Mouse (Mus musculus) CH12.LX (cell line): ENCODE data around the gene 4930590J08Rik. TPM values are rescaled to one million over a fixed set of nuclear protein-coding genes. Genes with fewer than 3 reads are reported as not detected.

ENCODE experiments used
- DNase-seq: peaks from one replicate; pipeline ENCODE4 v3.0.0-alpha.2; 2013; ENCODE audit errors: extremely low read depth
- H3K27ac ChIP-seq: 2 replicates; pipeline ENCODE4 v1.5.1; 2012; ENCODE audit warnings: low read depth, mild to moderate bottlenecking, control low read depth, moderate library complexity; ENCODE audit not compliant: insufficient read depth
- H3K27me3 ChIP-seq: replicated peaks from 2 replicates; pipeline ENCODE3; 2012; ENCODE audit warnings: inconsistent platforms
- H3K36me3 ChIP-seq, 2 experiments: replicated peaks in 1 of 2; 2 replicates each; pipeline versions ENCODE3 to v1.6.1; 2012; ENCODE audit warnings: inconsistent platforms in 1 of 2, low read length in 1 of 2, mild to moderate bottlenecking in 1 of 2, mixed read lengths in 1 of 2, moderate library complexity in 1 of 2; ENCODE audit not compliant: control insufficient read depth in 1 of 2, insufficient read depth in 1 of 2
- H3K4me1 ChIP-seq, 2 experiments: 2 replicates each; pipeline ENCODE4 v1.6.1; 2012; ENCODE audit warnings: inconsistent platforms in 1 of 2, moderate library complexity in 1 of 2; ENCODE audit not compliant: insufficient read depth in 2 of 2, control insufficient read depth in 1 of 2
- H3K4me2 ChIP-seq: 2 replicates; pipeline ENCODE4 v1.6.1; 2012; ENCODE audit warnings: low read depth, mild to moderate bottlenecking, control low read depth; ENCODE audit not compliant: poor library complexity, insufficient read depth, severe bottlenecking
- H3K4me3 ChIP-seq, 3 experiments: fragments of 150-350 bp in 1 of 3; sonication (generic) in 1 of 3; replicated peaks in 1 of 3; 2 replicates each; pipeline versions ENCODE3 to v1.5.1; 2011 to 2012; ENCODE audit warnings: low read depth in 2 of 3, low read length in 2 of 3, mild to moderate bottlenecking in 2 of 3, moderate library complexity in 2 of 3, control low read depth in 1 of 3, improper control_type of control experiment in 1 of 3, inconsistent platforms in 1 of 3, mixed read lengths in 1 of 3; ENCODE audit not compliant: poor library complexity in 1 of 3
- H3K79me2 ChIP-seq: replicated peaks from 2 replicates; pipeline ENCODE4 v1.6.1; 2012; ENCODE audit warnings: mild to moderate bottlenecking, moderate library complexity; ENCODE audit not compliant: control insufficient read depth, poor library complexity, insufficient read depth, severe bottlenecking; ENCODE audit errors: extremely low read depth
- H3K9ac ChIP-seq: 2 replicates; pipeline ENCODE4 v1.6.1; 2012; ENCODE audit warnings: low read depth, mild to moderate bottlenecking, control low read depth, moderate library complexity; ENCODE audit not compliant: insufficient read depth
- H3K9me3 ChIP-seq: replicated peaks from 2 replicates; pipeline ENCODE3; 2012; ENCODE audit warnings: low read length, inconsistent platforms, mixed read lengths
- BHLHE40 ChIP-seq: IDR thresholded peaks from 2 replicates; pipeline ENCODE4 v1.6.1; 2011; ENCODE audit warnings: mild to moderate bottlenecking, low read depth, low read length, improper control_type of control experiment
- CHD1 ChIP-seq: IDR thresholded peaks from 2 replicates; pipeline ENCODE4 v1.6.1; 2012; ENCODE audit warnings: low read depth, low read length, improper control_type of control experiment, inconsistent platforms
- CHD2 ChIP-seq: IDR thresholded peaks from 2 replicates; pipeline ENCODE4 v1.6.1; 2011; ENCODE audit warnings: low read length, improper control_type of control experiment
- CTCF ChIP-seq, 2 experiments: IDR thresholded peaks in 1 of 2; conservative IDR thresholded peaks in 1 of 2; 2 replicates each; pipeline ENCODE4 v1.5.1; 2011 to 2012; ENCODE audit warnings: low read depth in 2 of 2, low read length in 2 of 2, improper control_type of control experiment in 1 of 2, inconsistent platforms in 1 of 2, mild to moderate bottlenecking in 1 of 2, moderate library complexity in 1 of 2
- E2F4 ChIP-seq: IDR thresholded peaks from 2 replicates; pipeline ENCODE4 v1.6.1; 2011; ENCODE audit warnings: low read depth, low read length, improper control_type of control experiment; ENCODE audit not compliant: insufficient replicate concordance
- ELF1 ChIP-seq: IDR thresholded peaks from 2 replicates; pipeline ENCODE4 v1.6.1; 2014; ENCODE audit warnings: low read depth, mild to moderate bottlenecking, inconsistent platforms, low read length, improper control_type of control experiment
- EP300 ChIP-seq: IDR thresholded peaks from 2 replicates; pipeline ENCODE4 v1.6.1; 2011; ENCODE audit warnings: low read length, improper control_type of control experiment
- ETS1 ChIP-seq: conservative IDR thresholded peaks from 2 replicates; pipeline ENCODE4 v1.6.1; 2012; ENCODE audit warnings: low read depth, mild to moderate bottlenecking, inconsistent platforms, low read length, improper control_type of control experiment, moderate library complexity
- GABPA ChIP-seq: IDR thresholded peaks from 2 replicates; pipeline ENCODE4 v1.6.1; 2012; ENCODE audit warnings: low read depth, low read length, improper control_type of control experiment, inconsistent platforms; ENCODE audit not compliant: insufficient replicate concordance
- HCFC1 ChIP-seq: IDR thresholded peaks from 2 replicates; pipeline ENCODE4 v1.6.1; 2012; ENCODE audit warnings: low read depth, mild to moderate bottlenecking, inconsistent platforms, low read length, improper control_type of control experiment
- IRF4 ChIP-seq: IDR thresholded peaks from 2 replicates; pipeline ENCODE4 v1.6.1; 2014; ENCODE audit warnings: low read depth, mild to moderate bottlenecking, inconsistent platforms, low read length, improper control_type of control experiment
- JUN ChIP-seq: IDR thresholded peaks from 2 replicates; pipeline ENCODE4 v1.6.1; 2011; ENCODE audit warnings: low read depth, mild to moderate bottlenecking, low read length, improper control_type of control experiment, moderate library complexity; ENCODE audit not compliant: insufficient read depth
- JUND ChIP-seq: conservative IDR thresholded peaks from 2 replicates; pipeline ENCODE4 v1.6.1; 2011; ENCODE audit warnings: low read depth, low read length, improper control_type of control experiment
- KAT2A ChIP-seq: IDR thresholded peaks from 2 replicates; pipeline ENCODE4 v1.6.1; 2012; ENCODE audit warnings: low read length, improper control_type of control experiment, inconsistent platforms; ENCODE audit not compliant: insufficient replicate concordance
- MAFK ChIP-seq: IDR thresholded peaks from 2 replicates; pipeline ENCODE4 v1.6.1; 2011; ENCODE audit warnings: low read length, improper control_type of control experiment; ENCODE audit not compliant: insufficient replicate concordance
- MAX ChIP-seq: IDR thresholded peaks from 2 replicates; pipeline ENCODE4 v1.6.1; 2011; ENCODE audit warnings: low read length, improper control_type of control experiment
- MAZ ChIP-seq: IDR thresholded peaks from 2 replicates; pipeline ENCODE4 v1.6.1; 2012; ENCODE audit warnings: low read depth, mild to moderate bottlenecking, inconsistent platforms, low read length, improper control_type of control experiment, moderate library complexity
- MEF2A ChIP-seq: IDR thresholded peaks from 2 replicates; pipeline ENCODE4 v1.6.1; 2014; ENCODE audit warnings: low read depth, mild to moderate bottlenecking, inconsistent platforms, low read length, improper control_type of control experiment, borderline replicate concordance
- MXI1 ChIP-seq: IDR thresholded peaks from 2 replicates; pipeline ENCODE4 v1.6.1; 2011; ENCODE audit warnings: mild to moderate bottlenecking, low read depth, low read length, improper control_type of control experiment
- MYC ChIP-seq: IDR thresholded peaks from 2 replicates; pipeline ENCODE4 v1.6.1; 2011; ENCODE audit warnings: low read depth, mild to moderate bottlenecking, improper control_type of control experiment, low read length
- NELFE ChIP-seq: IDR thresholded peaks from 2 replicates; pipeline ENCODE4 v1.6.1; 2011; ENCODE audit warnings: low read depth, low read length, improper control_type of control experiment
- NRF1 ChIP-seq: IDR thresholded peaks from 2 replicates; pipeline ENCODE4 v1.6.1; 2014; ENCODE audit warnings: low read depth, mild to moderate bottlenecking, inconsistent platforms, low read length, improper control_type of control experiment, moderate library complexity
- PAX5 ChIP-seq: IDR thresholded peaks from 2 replicates; pipeline ENCODE4 v1.6.1; 2012; ENCODE audit warnings: low read length, inconsistent platforms, mixed read lengths
- POLR2A ChIP-seq: IDR thresholded peaks from 2 replicates; pipeline ENCODE4 v1.6.1; 2011; ENCODE audit warnings: low read depth, mild to moderate bottlenecking, improper control_type of control experiment, low read length
- POLR2AphosphoS2 ChIP-seq: IDR thresholded peaks from 2 replicates; pipeline ENCODE4 v1.6.1; 2011; ENCODE audit warnings: low read depth, low read length, improper control_type of control experiment
- RAD21 ChIP-seq: IDR thresholded peaks from 2 replicates; pipeline ENCODE4 v1.6.1; 2011; ENCODE audit warnings: low read depth, mild to moderate bottlenecking, low read length, improper control_type of control experiment, moderate library complexity
- RCOR1 ChIP-seq: conservative IDR thresholded peaks from 2 replicates; pipeline ENCODE4 v1.6.1; 2012; ENCODE audit warnings: low read depth, mild to moderate bottlenecking, inconsistent platforms, low read length, improper control_type of control experiment
- SIN3A ChIP-seq: IDR thresholded peaks from 2 replicates; pipeline ENCODE4 v1.6.1; 2012; ENCODE audit warnings: low read length, improper control_type of control experiment, inconsistent platforms
- SMC3 ChIP-seq: IDR thresholded peaks from 2 replicates; pipeline ENCODE4 v1.6.1; 2011; ENCODE audit warnings: low read depth, low read length, improper control_type of control experiment
- TBP ChIP-seq: conservative IDR thresholded peaks from 2 replicates; pipeline ENCODE4 v1.6.1; 2011; ENCODE audit warnings: low read depth, low read length, improper control_type of control experiment
- TCF12 ChIP-seq: IDR thresholded peaks from 2 replicates; pipeline ENCODE4 v1.6.1; 2014; ENCODE audit warnings: low read depth, mild to moderate bottlenecking, inconsistent platforms, low read length, improper control_type of control experiment
- UBTF ChIP-seq: IDR thresholded peaks from 2 replicates; pipeline ENCODE4 v1.6.1; 2012; ENCODE audit warnings: low read depth, mild to moderate bottlenecking, inconsistent platforms, low read length, improper control_type of control experiment, moderate library complexity
- USF1 ChIP-seq: IDR thresholded peaks from 2 replicates; pipeline ENCODE4 v1.6.1; 2014; ENCODE audit warnings: low read depth, mild to moderate bottlenecking, inconsistent platforms, low read length, improper control_type of control experiment
- USF2 ChIP-seq: conservative IDR thresholded peaks from 2 replicates; pipeline ENCODE4 v1.6.1; 2011; ENCODE audit warnings: low read depth, low read length, improper control_type of control experiment
- ZC3H11A ChIP-seq: IDR thresholded peaks from 2 replicates; pipeline ENCODE4 v1.6.1; 2012; ENCODE audit warnings: low read depth, mild to moderate bottlenecking, inconsistent platforms, low read length, improper control_type of control experiment
- ZKSCAN1 ChIP-seq: IDR thresholded peaks from 2 replicates; pipeline ENCODE4 v1.6.1; 2012; ENCODE audit warnings: low read depth, inconsistent platforms, low read length, improper control_type of control experiment, borderline replicate concordance
- ZMIZ1 ChIP-seq: IDR thresholded peaks from 2 replicates; pipeline ENCODE4 v1.6.1; 2012; ENCODE audit warnings: low read depth, mild to moderate bottlenecking, inconsistent platforms, low read length, improper control_type of control experiment
- ZNF384 ChIP-seq: IDR thresholded peaks from 2 replicates; pipeline ENCODE4 v1.6.1; 2012; ENCODE audit warnings: low read depth, low read length, improper control_type of control experiment, inconsistent platforms
- dilution Hi-C: fragments of 300-500 bp; cut with MboI; formaldehyde crosslinking; loops from 2 replicates; pipeline ENCODE4 v1.14.3; 2020; ENCODE audit warnings: low sequenced_read_pairs; ENCODE audit not compliant: extremely low pct_unique_long_range_greater_than_20kb, extremely low pct_ligation_motif_present
- in situ Hi-C: fragments of 300-500 bp; cut with MboI; formaldehyde crosslinking; loops from 3 replicates; pipeline ENCODE4 v1.14.3; 2019; ENCODE audit warnings: low sequenced_read_pairs, low pct_ligation_motif_present, low pct_unique_long_range_greater_than_20kb, mixed read lengths
- polyA plus RNA-seq: library from polyadenylated mRNA; unstranded; fragments of >175 nt; gene quantifications from 2 replicates; pipeline ENCODE4 v1.2.1, GENCODE M21; 2012; ENCODE audit warnings: low read depth; ENCODE audit not compliant: insufficient read length
- total RNA-seq, 2 experiments: library from RNA; depleted of rRNA; stranded (reverse); fragments of 300-350 nt in 1 of 2; fragments of >200 nt in 1 of 2; gene quantifications; 2 replicates each; pipeline ENCODE4 v1.2.3; 2012 to 2014

The 4930590J08Rik gene
- total and polyA plus RNA-seq, 3 experiments: 0.30 to 0.69 (median 0.34) TPM

DNA sequence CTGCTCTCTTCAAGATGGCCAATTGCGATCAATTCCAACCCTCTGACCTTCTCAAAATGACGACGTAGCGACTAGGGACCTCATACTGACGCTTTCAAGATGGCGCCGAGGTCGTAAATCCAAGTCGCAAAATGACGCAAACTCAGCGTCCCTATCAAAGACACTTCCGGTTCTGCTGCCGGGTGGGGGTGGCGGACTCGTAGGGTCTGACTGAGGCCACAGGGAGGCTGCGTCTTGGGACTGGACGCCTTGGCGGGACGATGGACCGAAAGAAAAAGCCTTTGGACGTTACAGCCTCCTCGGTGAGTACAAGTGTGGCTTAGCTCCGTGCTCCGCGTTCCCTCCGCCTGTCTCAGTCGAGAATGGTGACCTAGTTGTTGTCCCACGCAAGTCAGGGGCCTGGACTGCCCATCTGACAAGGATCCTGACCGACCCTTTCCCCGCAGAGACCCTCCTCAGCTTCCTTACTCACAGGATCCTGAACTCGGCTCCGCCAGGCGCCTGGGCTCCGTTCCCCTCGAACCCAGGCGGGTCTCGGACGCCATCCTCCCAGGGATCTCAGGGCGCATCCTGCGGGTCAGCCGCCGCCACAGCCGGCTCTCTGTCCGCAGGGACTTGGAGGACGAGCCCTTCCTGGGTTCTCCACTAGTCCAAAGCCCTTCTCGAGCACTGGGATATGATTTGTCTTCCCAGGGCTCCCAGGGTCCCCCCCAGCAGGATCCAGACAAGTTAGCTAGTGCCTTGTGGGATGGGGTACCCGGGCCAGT, 24.5 kb upstream of the 4930590J08Rik start, which contains the start of gene Ccdc174:
Ccdc174 (plus strand) TSS at position 169 of the 767 bp plus-strand sequence.
- dilution Hi-C loops (no loop called here), in situ Hi-C loops (loop anchor here (5.0 kb wide), 1 partner anchor 101 kb away; no protein-coding TSS in a partner anchor)
- Histone ChIP-seq H3K27me3 (no peaks in the 10 kb centered on the region), H3K4me2 (peak within 1 kb of the TSS; percentile 88), H3K36me3 (peaks cover 22 to 29% of the 10 kb centered on the region in 2 experiments), H3K9ac (peak within 1 kb of the TSS; percentile 74), H3K4me3 (peak within 1 kb of the TSS; percentile 96 to 98 (median 98)), H3K9me3 (no peaks in the 10 kb centered on the region), H3K27ac (peak within 1 kb of the TSS; percentile 51), H3K4me1 (peaks cover 0 to 15% of the 10 kb centered on the region in 2 experiments; a peak in 1 of 4 replicates), H3K79me2 (peaks cover 14% of the 10 kb centered on the region)
- peak; percentile 99 for DNase-seq
- TF ChIP-seq POLR2AphosphoS2 (peak; percentile 51; the same call in 1 of the 2 replicates), JUN (no peak), E2F4 (peak; percentile 30; the same call in 1 of the 2 replicates), MEF2A (peak; percentile 58), ETS1 (peak; percentile 47; the same call in 1 of the 2 replicates), BHLHE40 (0 out of 2 replicates have a peak, but pooled peaks have one; percentile 10), RAD21 (no peak), NELFE (peak; percentile 95), TCF12 (peak; percentile 95), MAX (no peak), KAT2A (peak; percentile 99), ZMIZ1 (no peak; the same call in none of the 2 replicates), ZC3H11A (no peak), GABPA (peak; percentile 83; the same call in 1 of the 2 replicates), IRF4 (peak; percentile 58; the same call in 1 of the 2 replicates), ZNF384 (no peak), HCFC1 (peak; percentile 99), USF2 (no peak), NRF1 (peak; percentile 86), MAZ (no peak), ZKSCAN1 (no peak), CHD1 (no peak), ELF1 (peak; percentile 98), TBP (peak; percentile 89; the same call in 1 of the 2 replicates), EP300 (no peak), MAFK (0 out of 2 replicates have a peak, but pooled peaks have one; percentile 6), RCOR1 (peak; percentile 96), PAX5 (no peak), MXI1 (peak; percentile 70; the same call in 1 of the 2 replicates), CTCF (conservative IDR thresholded peaks at IDR 0.05 in 1 of 2, IDR thresholded peaks at IDR 0.05 in 1 of 2; ENCODE audit: low read depth in 2 of 2, low read length in 2 of 2) (no peak), POLR2A (peak; percentile 91), CHD2 (peak; percentile 89), UBTF (no peak), USF1 (no peak), MYC (no peak), SIN3A (peak; percentile 96), SMC3 (no peak), JUND (no peak)
